Mouse (Mus musculus): Measurements from ENCODE around the gene Ube2s.
A peak's percentile ranks its signal among the peaks of the same experiment; 100 is the strongest.
"Not testable (repeated sequence)": the region's sequence is repeated elsewhere in the genome, so short reads cannot be mapped to it uniquely, and the experiment has no call there.

Gene Ube2s

GRCm38 (mm10) chr7:4821690-4822089 lies 9.3 kb upstream of the Ube2s start:
- no peak for DNase-seq (ENCODE audit: low spot score in 2 of 2)

GRCm38 (mm10) chr7:4820925-4821324 lies 8.5 kb upstream of the Ube2s start:
- not testable (repeated sequence) for DNase-seq (ENCODE audit: low spot score in 2 of 2)

- DNase-seq (ENCODE audit: low spot score in 2 of 2) = no peak
These were observed 4.2 kb upstream of the Ube2s start for GRCm38 (mm10) chr7:4816559-4816958.

- no peak for DNase-seq (ENCODE audit: low spot score in 2 of 2)
These were observed 858 bp upstream of the Ube2s start for GRCm38 (mm10) chr7:4813105-4813791.

- peak; percentile 17 to 26 for DNase-seq (ENCODE audit: low spot score in 2 of 2)
These were observed 518 bp downstream of the Ube2s start for GRCm38 (mm10) chr7:4811842-4812302.

GRCm38 (mm10) chr7:4811131-4811530 lies 1.3 kb downstream of the Ube2s start:
- DNase-seq (ENCODE audit: low spot score in 2 of 2) = not testable (repeated sequence)

GRCm38 (mm10) chr7:4806716-4807115 lies 5.7 kb downstream of the Ube2s start:
- DNase-seq (ENCODE audit: low spot score in 2 of 2) = peak in 1 of 2 experiments; percentile 38

GRCm38 (mm10) chr7:4802247-4802646 lies 10.1 kb downstream of the Ube2s start:
- DNase-seq (ENCODE audit: low spot score in 2 of 2) = no peak

- DNase-seq (ENCODE audit: low spot score in 2 of 2) = no peak
These were observed 16.5 kb downstream of the Ube2s start for GRCm38 (mm10) chr7:4795767-4796433.

GRCm38 (mm10) chr7:4794631-4795168 lies 17.7 kb downstream of the Ube2s start:
- DNase-seq (ENCODE audit: low spot score in 2 of 2) = no peak

- no peak for DNase-seq (ENCODE audit: low spot score in 2 of 2)
These were observed 18.7 kb downstream of the Ube2s start for GRCm38 (mm10) chr7:4793674-4794073.

- not testable (repeated sequence) for DNase-seq (ENCODE audit: low spot score in 2 of 2)
These were observed 19.1 kb downstream of the Ube2s start for GRCm38 (mm10) chr7:4793248-4793647.

GRCm38 (mm10) chr7:4792278-4793212 lies 19.8 kb downstream of the Ube2s start, which contains the start of gene Rpl28:
Gene Rpl28 (plus strand): TSS chr7:4792874.
- DNase-seq (ENCODE audit: low spot score in 2 of 2) = peak; percentile 86 to 92

- DNase-seq (ENCODE audit: low spot score in 2 of 2) = peak; percentile 32 to 33
These were observed 22.9 kb downstream of the Ube2s start, which contains the start of gene Tmem238 for GRCm38 (mm10) chr7:4789436-4789935. Gene Tmem238 (minus strand): TSS chr7:4789656.

- peak; percentile 32 to 42 for DNase-seq (ENCODE audit: low spot score in 2 of 2)
These were observed 23.6 kb downstream of the Ube2s start for GRCm38 (mm10) chr7:4788499-4789435.

GRCm38 (mm10) chr7:4783667-4784268 lies 28.6 kb downstream of the Ube2s start:
- no peak for DNase-seq (ENCODE audit: low spot score in 2 of 2)

- DNase-seq (ENCODE audit: low spot score in 2 of 2) = no peak
These were observed 29.6 kb downstream of the Ube2s start, which contains the start of the genes Il11 and Tmem190 for GRCm38 (mm10) chr7:4782759-4783158. Gene Il11 (minus strand): TSS chr7:4782859. Gene Tmem190 (plus strand): TSS chr7:4782937.

GRCm38 (mm10) chr7:4782130-4782529 lies 30.3 kb downstream of the Ube2s start:
- no peak for DNase-seq (ENCODE audit: low spot score in 2 of 2)

GRCm38 (mm10) chr7:4779921-4780320 lies 32.5 kb downstream of the Ube2s start:
- no peak for DNase-seq (ENCODE audit: low spot score in 2 of 2)

Measured in spleen, postnatal 14 days (tissue).